Mouse (Mus musculus) monocyte, adult 5-6 weeks (primary cell): ENCODE data around the gene Decr2. TPM values are rescaled to one million over a fixed set of nuclear protein-coding genes. Genes with fewer than 3 reads are reported as not detected.

ENCODE experiments used
- ATAC-seq: fragments of 153-309, 156-312 bp; replicated peaks from 2 replicates; pipeline ENCODE4 v1.8.0; 2017; ENCODE audit warnings: mild to moderate bottlenecking; ENCODE audit not compliant: low TSS enrichment, insufficient number of reproducible peaks, severe bottlenecking, poor library complexity, low FRiP score
- total RNA-seq: library from RNA; stranded (forward); fragments of 200-1000, 200-491, 200-594 nt; gene quantifications from 3 replicates; pipeline ENCODE4 v1.2.3, GENCODE M21; 2017

Decr2 gene
- 7.7 to 13.9 TPM (median 12.5 TPM) in 3 replicates for total RNA-seq

DNA sequence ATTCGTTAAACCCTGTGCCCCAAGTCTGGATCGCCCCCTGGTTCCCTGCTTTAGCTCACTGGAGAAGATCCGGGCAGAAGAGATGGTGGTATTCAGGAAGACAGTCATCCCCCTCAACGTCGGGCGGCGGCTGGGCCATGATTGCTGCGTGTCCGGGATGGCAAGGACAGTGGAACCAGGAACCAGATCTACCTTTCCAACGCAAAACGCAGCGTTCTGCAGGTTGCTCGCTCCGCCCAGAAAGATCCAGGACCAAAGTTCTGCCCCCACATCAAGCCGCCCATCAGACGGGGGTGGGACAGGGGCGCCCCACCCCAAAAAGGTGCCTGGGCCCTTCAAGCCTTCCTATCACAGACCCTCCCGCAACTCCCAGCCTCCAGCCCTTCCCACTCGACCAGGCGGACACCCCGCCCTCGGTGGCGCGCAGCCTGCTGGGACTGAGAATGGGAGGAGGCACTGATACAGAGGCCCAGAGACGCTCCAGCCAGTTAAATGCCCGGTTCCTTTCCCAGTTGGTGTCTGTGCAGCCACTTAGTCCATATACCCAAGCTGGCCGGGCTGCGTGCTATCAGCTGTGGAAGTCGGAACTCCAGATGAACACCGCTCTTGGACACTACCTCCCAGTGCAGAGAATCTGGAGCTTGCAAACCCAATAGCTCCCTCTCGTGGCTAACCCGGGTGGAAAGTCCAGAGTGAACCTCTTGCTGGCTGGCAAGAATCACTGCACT is at the start of gene Decr2:
Gene Decr2 (minus strand): TSS at position 433 of the 728 bp plus-strand sequence.
- peak; percentile 81 for ATAC-seq

GRCm38 (mm10) chr17:26138901-26139381 is 48.8 kb upstream of the Decr2 start:
- ATAC-seq: no peak

DNA sequence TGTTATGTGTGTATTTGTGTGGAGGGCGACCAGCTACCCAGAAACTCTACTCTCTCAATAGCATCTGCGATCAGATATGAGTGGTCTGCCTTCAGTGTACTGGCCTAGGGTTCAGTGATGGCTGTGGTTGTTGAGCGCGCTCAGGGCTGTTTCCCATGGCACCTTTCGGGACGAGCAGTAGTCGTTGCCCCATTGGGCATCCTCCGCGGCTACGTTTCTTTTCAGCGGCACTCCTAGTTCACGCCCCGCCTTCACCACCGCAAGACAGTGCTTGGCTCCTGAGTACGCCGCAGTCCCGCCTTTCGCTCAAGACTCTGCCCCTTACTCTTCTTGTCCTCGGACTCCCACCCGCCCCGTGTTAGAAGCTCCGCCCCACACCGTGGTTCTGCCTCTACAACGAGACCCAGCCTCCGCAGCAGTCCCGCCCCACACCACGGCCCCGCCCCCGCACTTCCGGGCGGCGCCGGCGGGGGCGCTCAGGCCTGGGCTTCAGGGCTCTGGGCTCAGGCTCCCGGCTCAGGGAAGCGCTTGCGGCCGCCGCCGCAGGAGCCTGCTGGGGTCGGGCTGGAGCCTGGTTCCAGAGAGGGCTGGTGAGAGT is 48.2 kb upstream of the Decr2 start, which contains the start of gene Axin1:
Gene Axin1 (plus strand): TSS at position 450 of the 598 bp plus-strand sequence.
- ATAC-seq: peak; percentile 96

DNA sequence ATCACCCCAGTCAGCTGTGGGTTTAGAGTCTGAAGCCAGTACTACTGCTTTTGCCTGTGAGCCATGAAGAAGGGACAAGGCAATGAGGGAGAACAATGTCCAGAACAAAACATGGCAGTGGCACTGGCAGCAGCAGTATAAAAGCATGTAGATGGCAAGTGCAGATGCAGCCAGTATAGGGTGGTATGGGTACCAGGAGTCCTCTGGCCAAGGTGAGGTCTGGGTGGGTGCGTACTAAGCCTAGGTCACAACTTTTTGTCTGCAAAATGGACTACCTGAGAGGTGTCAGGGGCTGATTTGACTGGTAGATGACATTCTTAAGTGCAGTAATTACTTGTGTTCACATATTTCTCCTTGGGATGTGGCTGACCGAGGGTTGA is 47.6 kb upstream of the Decr2 start:
- ATAC-seq: no peak

DNA sequence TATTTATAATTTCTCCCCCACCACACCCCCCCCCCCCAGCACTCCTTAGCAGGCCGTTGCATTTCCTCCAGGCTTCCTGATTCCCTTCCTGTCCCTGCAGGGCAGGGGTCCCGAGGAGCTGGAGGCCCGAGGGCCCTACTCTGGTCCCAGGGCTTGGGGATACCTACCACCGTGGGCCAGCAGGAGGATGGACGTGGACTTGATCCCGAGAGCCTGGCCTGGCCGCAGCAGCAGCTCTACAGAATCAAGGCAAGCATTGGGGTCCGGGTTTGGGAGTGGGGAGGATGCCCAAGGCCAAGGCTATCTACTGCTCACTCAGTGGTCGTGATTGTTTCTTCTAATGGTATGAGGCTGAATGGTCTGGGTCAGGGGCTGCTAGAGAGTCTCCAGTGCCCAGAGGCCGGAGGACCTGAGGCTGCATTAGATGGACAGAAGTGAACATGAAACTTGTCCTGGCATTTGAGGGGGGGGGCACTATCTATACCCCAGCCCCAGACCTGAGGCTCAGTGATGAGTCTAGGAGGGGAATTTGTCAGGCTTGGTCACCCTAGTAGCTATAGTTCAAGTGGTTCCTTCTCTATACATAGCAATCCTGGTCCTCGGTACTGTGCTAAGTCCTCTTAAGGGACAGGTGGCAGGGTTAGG is 47.1 kb upstream of the Decr2 start:
- no peak for ATAC-seq

GRCm38 (mm10) chr17:26131856-26132853 is 42.0 kb upstream of the Decr2 start:
- ATAC-seq: no peak

GRCm38 (mm10) chr17:26131062-26131732 is 41.1 kb upstream of the Decr2 start:
- no peak for ATAC-seq

- no peak for ATAC-seq
Measured at GRCm38 (mm10) chr17:26125226-26125625, 35.1 kb upstream of the Decr2 start.

DNA sequence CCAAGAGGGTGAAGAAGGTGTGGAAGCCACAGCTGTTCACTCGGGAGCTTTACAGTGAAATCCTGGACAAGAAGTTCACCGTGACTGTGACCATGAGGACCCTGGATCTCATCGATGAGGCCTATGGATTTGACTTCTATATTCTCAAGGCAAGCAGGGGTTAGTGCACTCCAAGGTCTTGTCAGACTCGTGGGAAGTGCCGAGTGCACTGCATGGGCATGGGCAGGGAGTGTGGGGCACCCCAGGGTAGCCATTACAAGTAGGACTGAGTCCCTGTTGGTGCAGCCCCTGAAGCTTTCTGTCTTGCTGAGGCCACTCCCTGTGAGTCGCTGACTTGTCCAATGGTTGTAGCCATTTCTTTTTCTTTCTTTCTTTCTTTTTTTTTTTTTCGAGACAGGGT is 34.4 kb upstream of the Decr2 start:
- ATAC-seq: no peak

- peak; percentile 86 for ATAC-seq
Measured at GRCm38 (mm10) chr17:26123267-26123684, 33.1 kb upstream of the Decr2 start, which contains the start of gene Mrpl28. Gene Mrpl28, plus strand, starts transcription at chr17:26123500.

- no peak for ATAC-seq
Measured at GRCm38 (mm10) chr17:26122431-26123140, 32.4 kb upstream of the Decr2 start.

DNA sequence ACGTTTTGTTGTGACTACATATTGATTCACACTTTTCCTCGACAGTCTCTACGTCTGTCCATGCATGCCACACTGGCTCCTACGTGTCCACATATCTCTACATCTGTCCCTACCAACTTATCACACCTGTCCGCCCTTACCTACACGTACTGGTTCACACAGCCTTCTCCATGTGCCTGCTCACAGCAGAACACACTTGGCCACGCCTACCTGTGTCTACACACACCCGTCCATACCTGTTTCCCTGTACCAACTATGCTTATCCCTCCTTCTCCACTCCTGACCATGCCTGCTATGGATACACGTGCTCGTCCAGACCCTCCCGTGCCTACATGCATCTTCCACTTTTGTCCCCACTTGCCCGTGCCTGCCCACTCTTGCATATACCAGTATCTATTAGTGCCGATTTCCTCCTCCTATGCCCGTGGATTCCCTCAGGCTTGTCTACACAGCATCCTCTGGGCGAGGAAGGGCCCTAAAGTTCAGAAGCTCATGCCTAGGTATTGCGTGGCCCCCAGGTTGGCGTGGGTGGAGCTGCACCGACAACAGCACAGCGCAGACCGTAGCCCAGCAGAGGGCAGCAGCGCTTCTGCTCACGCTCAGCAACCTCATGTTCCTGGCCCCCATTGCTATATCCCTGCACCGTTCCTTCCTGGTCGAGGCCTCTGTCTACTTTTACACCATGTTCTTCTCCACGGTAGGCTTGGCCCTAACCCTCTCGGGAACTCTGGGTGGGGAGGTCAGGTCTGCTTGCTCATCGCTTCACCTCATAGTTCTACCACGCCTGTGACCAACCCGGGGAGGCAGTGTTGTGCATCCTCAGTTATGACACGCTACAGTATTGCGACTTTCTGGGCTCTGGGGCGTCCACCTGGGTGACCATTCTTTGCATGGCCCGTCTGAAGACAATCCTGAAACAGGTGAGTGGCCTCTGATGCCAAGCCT is 29.9 kb upstream of the Decr2 start:
- peak; percentile 25; the same call in 1 of the 2 replicates for ATAC-seq

- ATAC-seq: no peak
Measured at GRCm38 (mm10) chr17:26116503-26117258, 26.5 kb upstream of the Decr2 start.

DNA sequence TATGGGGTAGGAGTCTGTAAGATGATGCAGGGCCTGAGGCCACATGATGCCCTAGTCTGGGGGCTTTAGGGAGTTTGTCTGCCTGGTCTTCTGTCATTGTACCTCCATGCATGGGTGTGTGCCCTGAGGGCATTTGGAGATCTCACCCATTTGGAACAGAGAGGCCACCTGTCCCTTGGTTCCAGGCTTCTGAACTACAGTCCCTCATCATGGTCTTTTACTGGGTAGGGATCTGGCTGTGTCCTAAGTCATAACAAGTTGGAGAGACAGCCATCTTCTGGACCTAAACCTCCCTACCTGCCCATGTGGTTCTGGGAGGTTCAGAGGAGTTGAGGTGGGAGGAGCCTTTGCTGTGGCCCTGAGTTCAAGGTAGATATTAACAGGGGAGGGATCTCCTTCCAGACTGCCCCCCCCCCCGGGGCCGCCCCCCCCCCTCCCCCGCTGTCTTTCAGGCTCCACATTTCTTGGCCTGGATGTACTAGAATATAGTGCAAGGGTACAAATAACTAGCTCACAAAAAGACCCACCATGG is 25.9 kb upstream of the Decr2 start:
- no peak for ATAC-seq

DNA sequence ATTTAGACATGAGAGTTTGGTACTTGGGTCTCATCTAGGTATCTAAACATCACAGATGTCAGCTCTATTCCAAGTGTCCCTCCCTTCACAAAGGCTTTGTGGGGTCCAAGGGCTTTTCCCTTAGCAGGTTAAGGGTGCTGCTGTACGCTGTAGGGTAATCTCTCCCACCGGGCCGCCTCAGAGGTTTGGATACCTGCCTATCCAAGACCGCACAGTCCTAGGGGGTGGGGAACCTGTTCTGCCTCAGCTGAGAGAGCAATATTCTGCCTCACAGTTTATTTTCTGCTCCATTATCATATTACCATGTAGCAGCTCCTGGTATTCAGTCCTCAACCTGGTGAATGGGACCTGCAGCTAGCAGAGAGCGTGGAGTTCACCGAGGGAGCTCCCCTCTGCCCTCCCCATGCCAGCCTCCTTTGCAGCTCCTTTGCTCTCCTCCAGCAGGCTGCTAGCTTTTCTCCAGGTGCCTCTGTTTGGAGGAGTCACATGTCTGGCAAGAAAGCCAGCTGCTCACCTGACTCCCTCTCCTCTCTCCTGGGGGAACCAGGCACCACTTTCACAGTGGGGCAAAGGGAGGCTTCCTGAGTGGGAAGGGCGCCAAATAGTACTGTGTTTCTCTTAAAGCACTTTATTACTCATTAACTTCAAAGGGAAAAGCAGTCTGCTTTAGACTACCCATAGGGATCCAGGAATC is 25.2 kb upstream of the Decr2 start:
- no peak for ATAC-seq
